Mouse (Mus musculus) lung, embryonic 15.5 days (tissue): ENCODE data around the gene Btc. TPM values are rescaled to one million over a fixed set of nuclear protein-coding genes. Genes with fewer than 3 reads are reported as not detected.

ENCODE experiments used
- ATAC-seq: fragments of 200-750 bp; cut with Nextera tagmentation; 2 replicates; pipeline ENCODE4 v1.8.0; 2017; ENCODE audit warnings: moderate number of reproducible peaks, borderline replicate concordance; ENCODE audit not compliant: low FRiP score, low TSS enrichment; ENCODE audit errors: extremely low read depth
- H3K27ac ChIP-seq: fragments of 300-500 bp; sonication (generic); 2 replicates; pipeline ENCODE4 v1.5.1; 2015; ENCODE audit warnings: moderate library complexity, mild to moderate bottlenecking, inconsistent platforms
- H3K27me3 ChIP-seq: fragments of 300-500 bp; sonication (generic); 2 replicates; pipeline ENCODE4 v1.6.1; 2015; ENCODE audit warnings: inconsistent platforms
- H3K36me3 ChIP-seq: fragments of 300-500 bp; sonication (generic); 2 replicates; pipeline ENCODE4 v1.6.1; 2015; ENCODE audit warnings: inconsistent platforms
- H3K4me1 ChIP-seq: fragments of 300-500 bp; sonication (generic); 2 replicates; pipeline ENCODE4 v1.6.1; 2015; ENCODE audit warnings: inconsistent platforms
- H3K4me2 ChIP-seq: fragments of 300-500 bp; sonication (generic); 2 replicates; pipeline ENCODE4 v1.6.1; 2015; ENCODE audit warnings: inconsistent platforms, mild to moderate bottlenecking, moderate library complexity
- H3K4me3 ChIP-seq: fragments of 300-500 bp; sonication (generic); 2 replicates; pipeline ENCODE4 v1.5.1; 2015; ENCODE audit warnings: mild to moderate bottlenecking, inconsistent platforms
- H3K9ac ChIP-seq: fragments of 300-500 bp; sonication (generic); 2 replicates; pipeline ENCODE4 v1.6.1; 2015; ENCODE audit warnings: inconsistent platforms
- H3K9me3 ChIP-seq: fragments of 300-500 bp; sonication (generic); 2 replicates; pipeline ENCODE4 v1.6.1; 2016; ENCODE audit warnings: inconsistent platforms
- WGBS: fragments of 180-500 bp; shearing (Covaris S2); methylation state at CpG from one replicate; pipeline ENCODE4 v1.1.7; 2015; 5-methylcytosine and 5-hydroxymethylcytosine counted together
- polyA plus RNA-seq: library from polyadenylated mRNA; unstranded; fragments of >200 nt; fragmentation: Nextera tagmentation; extraction: Ambion mirVana; gene quantifications from 2 replicates; pipeline ENCODE4 v1.2.1, GENCODE M21; 2015

Gene Btc
- polyA plus RNA-seq, 1 experiment from 2014 or later, result 2.8 TPM

DNA sequence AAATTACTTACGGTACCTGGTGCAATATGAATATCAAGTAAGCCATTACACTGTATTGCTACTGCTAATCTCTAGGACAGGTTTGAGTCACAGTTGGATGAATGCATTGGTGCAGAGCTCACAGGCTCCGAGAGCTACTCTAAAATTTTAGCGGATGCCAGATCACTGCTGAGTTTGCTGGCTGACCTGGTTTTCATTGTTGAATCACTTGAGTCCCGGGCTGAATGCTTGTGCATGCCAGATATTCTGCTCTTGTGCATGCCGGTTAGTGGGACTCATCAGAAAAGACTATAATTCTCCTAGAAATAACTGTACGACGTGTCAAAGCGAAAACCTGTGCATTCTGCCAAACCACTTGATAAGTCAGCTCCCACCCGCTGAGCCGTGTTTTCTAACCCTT, 35.9 kb downstream of the Btc start:
- H3K36me3 ChIP-seq, result no peaks in the 10 kb centered on the region
- no peak overlapping the region for H3K27ac ChIP-seq

DNA sequence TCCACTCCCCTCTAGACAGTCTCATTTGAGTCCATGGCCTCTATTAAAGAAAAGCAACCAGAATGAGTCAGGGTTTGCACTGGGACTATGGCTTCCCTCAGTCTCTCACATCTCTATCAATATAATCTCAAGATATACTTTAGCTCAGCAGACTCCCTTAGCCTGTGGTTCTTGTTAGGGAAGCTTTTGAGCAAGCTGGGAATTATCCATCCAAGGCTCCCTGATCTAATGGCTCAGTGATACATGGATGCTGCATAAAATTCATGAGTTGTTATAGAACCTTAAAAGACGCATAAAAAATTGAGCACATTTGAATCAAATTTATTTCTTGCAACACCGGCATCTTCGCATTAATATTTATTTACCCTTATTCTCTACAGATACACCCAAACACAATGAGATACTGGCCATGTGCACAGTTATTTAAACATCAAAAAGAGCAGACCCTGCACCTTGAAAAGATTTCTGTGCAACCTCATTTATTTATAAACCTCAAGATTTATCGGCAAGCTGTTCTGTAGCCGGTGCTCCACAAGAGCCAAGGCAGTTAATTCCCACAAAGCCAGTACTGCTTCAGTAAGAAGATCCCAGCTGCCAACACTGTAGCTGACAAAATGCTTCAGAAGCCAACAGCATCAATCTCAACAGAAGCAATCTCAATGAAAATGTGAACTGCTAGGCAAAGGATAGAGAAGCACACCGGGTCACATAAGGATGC, 39.4 kb downstream of the Btc start:
- no peak for ATAC-seq
- 83% methylated on average over 6 of the region's 6 CpGs for WGBS
- Histone ChIP-seq H3K9ac (no peak overlapping the region), H3K27ac (no peak overlapping the region), H3K4me1 (no peaks in the 10 kb centered on the region), H3K9me3 (no peaks in the 10 kb centered on the region), H3K27me3 (no peaks in the 10 kb centered on the region), H3K4me2 (no peak overlapping the region), H3K4me3 (no peak overlapping the region), H3K36me3 (no peaks in the 10 kb centered on the region)

More for the DNA sequence above, 35.9 kb downstream of the Btc start:
- Histone ChIP-seq H3K4me3 (no peak overlapping the region), H3K27me3 (no peaks in the 10 kb centered on the region), H3K9me3 (no peaks in the 10 kb centered on the region), H3K9ac (no peak overlapping the region), H3K4me2 (no peak overlapping the region), H3K4me1 (no peaks in the 10 kb centered on the region)
- 76% methylated on average over 10 of the region's 10 CpGs for WGBS
- no peak for ATAC-seq

DNA sequence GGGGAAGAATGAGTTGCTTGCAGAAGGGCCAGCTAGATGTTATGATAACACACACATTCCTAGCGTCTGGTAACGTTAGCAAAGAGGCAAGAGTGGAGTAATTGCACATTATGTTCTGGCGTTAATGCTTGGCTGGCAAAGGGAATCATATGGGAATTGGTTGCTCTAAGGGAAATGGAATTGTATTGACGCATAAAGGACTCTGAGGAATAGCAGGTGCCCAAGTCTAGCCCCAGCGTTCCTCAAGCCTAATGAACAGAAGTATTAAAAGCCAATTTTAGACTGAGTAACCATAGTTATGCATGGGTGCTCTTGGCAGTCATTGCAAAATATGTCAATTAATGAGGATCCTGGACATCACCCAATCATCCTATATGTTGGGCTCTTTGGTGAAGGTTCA, 50.1 kb downstream of the Btc start:
- H3K9me3 ChIP-seq, result no peaks in the 10 kb centered on the region
- H3K4me2 ChIP-seq, result no peak overlapping the region
- H3K27ac ChIP-seq, result no peak overlapping the region
- ATAC-seq, result no peak
- no peak overlapping the region for H3K9ac ChIP-seq
- H3K4me3 ChIP-seq, result no peak overlapping the region
- H3K36me3 ChIP-seq, result no peaks in the 10 kb centered on the region
- no peaks in the 10 kb centered on the region for H3K4me1 ChIP-seq
- H3K27me3 ChIP-seq, result no peaks in the 10 kb centered on the region
- WGBS, result 55% methylated on average over 5 of the region's 5 CpGs

DNA sequence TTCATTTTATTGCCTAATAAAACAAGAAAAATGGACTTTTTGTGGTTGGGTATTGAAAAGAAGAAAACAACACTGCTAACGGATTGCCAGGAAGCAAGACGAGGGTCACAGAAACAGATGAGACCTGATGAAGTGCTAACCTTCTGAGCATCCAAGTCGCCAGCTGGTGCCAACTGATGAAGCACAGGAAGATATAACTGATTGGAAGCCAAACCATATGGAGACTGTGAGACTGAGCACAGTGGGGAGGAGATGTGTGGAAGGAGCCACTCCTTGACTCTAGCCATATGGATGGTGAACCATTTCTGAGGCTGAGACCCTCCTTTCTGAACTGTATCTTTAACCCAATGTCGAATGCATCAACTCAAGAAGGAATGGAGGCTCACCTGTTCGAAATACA, 57.1 kb downstream of the Btc start:
- Histone ChIP-seq H3K4me2 (no peak overlapping the region), H3K27me3 (no peaks in the 10 kb centered on the region), H3K36me3 (no peaks in the 10 kb centered on the region), H3K4me1 (no peaks in the 10 kb centered on the region), H3K4me3 (no peak overlapping the region), H3K9ac (no peak overlapping the region), H3K9me3 (no peaks in the 10 kb centered on the region), H3K27ac (no peak overlapping the region)
- WGBS, result 55% methylated on average over 5 of the region's 5 CpGs
- ATAC-seq, result no peak

DNA sequence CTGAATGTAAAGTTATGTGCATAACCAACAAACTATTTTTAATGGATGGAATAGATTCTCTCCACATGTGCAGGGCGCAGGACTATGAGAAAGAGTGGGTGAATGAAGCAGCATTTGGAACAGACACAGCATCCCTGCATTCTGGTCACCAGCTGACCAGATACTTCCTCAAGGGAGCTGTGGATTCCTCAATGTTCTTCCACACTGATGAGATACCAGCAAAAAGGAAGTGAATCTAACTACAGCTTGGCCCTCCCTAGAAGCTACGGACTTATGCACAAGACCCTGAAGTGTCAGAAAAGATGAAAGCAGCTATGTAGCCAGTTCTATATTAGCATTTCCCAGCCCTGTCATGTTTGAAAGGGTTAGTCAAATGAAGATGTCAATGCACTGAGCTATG, 57.7 kb downstream of the Btc start:
- Histone ChIP-seq H3K4me1 (no peaks in the 10 kb centered on the region), H3K4me3 (no peak overlapping the region), H3K27me3 (no peaks in the 10 kb centered on the region), H3K27ac (no peak overlapping the region), H3K9me3 (no peaks in the 10 kb centered on the region), H3K9ac (no peak overlapping the region), H3K36me3 (no peaks in the 10 kb centered on the region), H3K4me2 (no peak overlapping the region)
- ATAC-seq, result no peak
- 74% methylated on average over 2 of the region's 2 CpGs for WGBS

DNA sequence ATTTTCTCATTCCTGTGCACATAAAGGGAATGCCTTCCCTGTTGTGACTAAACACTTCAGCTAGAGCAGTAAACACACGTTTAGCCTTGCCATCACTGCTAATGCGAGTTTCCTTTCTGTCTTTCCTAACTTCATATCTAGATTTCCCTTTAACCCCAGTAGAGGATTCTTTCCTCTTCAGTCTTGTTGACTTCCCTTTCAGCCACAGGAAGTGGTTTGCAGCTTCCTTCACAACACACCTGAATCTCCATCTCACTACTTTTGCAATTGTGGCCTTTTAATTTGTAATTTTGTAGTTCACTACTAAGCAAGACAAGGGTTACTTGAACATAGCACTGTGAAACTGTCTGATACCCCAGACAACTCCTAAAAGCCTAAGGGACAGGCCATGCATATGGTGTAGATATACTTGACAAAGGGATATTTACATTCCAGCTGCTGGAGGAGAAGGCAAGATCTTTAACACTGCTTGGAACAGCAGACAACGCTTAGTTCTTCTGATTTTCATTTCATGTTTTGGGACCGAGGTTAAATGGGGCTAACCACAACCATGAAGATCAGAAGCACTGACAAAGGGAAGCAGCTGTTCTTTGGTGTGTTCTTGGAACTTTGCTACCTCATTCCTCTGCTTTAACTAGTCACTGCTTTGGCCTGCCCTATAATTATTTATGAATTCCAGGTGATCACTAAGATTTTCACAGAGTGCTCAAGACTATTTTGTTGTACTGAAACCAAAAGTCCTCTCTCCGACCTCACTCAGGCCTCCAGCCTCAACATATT, 60.6 kb downstream of the Btc start:
- Histone ChIP-seq H3K4me2 (no peak overlapping the region), H3K4me1 (no peaks in the 10 kb centered on the region), H3K36me3 (no peaks in the 10 kb centered on the region), H3K27ac (no peak overlapping the region), H3K9me3 (no peaks in the 10 kb centered on the region), H3K9ac (no peak overlapping the region), H3K27me3 (no peaks in the 10 kb centered on the region), H3K4me3 (no peak overlapping the region)
- ATAC-seq, result no peak
- WGBS, result 67% methylated on average over 5 of the region's 5 CpGs

DNA sequence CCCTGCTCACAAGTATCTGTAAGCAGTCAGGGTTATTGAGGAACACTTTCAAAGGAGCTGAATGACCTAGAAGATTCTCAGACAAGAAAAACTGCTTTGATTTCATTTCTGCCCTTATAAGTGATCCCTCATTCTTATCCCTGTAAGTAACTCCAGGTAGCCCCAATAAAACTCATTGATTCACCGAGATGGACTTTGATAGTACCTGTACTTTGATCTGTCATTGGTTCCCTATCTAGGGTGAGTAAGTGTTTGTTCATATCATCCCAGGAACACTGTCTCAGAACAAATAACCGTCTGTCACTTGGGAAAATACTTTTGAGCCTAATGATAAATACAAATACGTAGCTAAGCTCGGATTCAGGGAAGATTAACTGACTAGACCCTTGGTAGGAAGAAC, 68.6 kb downstream of the Btc start:
- no peak for ATAC-seq
- H3K36me3 ChIP-seq, result no peaks in the 10 kb centered on the region
- H3K4me2 ChIP-seq, result no peak overlapping the region
- no peaks in the 10 kb centered on the region for H3K9me3 ChIP-seq
- peaks cover 4% of the 10 kb centered on the region; the same call in 1 of the 2 replicates for H3K4me1 ChIP-seq
- H3K4me3 ChIP-seq, result no peak overlapping the region
- no peaks in the 10 kb centered on the region for H3K27me3 ChIP-seq
- no peak overlapping the region for H3K9ac ChIP-seq
- H3K27ac ChIP-seq, result no peak overlapping the region
- 72% methylated on average over 4 of the region's 4 CpGs for WGBS

DNA sequence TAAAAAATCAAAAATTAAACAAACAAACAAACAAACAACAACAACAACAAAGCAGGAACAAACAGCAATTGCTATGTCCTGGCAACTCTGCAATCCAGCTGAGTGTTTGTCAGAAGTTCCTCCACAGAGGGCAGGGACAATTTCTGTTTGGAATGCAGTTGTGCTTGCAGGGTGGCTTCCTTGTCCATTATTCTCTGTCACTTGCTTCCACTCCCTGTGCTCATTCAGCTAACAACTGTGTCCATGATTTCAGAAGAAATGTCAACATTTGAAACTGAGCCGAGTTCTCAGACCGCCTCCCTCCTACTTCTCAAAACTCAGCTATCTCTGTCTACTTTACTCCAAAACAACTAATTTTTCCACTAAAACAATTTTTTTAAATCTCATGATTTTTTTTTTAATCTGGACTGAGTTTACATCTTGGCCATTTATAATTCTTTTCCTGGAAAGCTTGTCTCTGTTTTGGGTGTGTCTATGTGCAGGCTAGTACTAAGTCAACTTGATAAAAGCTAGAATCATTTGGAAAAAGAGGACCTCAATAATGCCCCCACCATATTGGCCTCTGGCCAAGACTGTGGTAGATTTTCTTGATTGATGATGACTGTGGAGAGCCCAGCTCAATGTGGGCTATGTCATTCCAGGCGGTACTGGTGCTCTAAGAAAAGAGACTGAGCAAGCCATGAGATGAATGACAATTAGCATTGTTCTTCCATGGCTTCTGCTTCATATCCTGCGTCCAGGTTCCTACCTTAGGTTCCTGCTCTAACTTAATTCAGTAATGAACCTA, 70.5 kb downstream of the Btc start:
- H3K4me3 ChIP-seq, result no peak overlapping the region
- H3K4me1 ChIP-seq, result peaks cover 4% of the 10 kb centered on the region; the same call in 1 of the 2 replicates
- H3K27me3 ChIP-seq, result no peaks in the 10 kb centered on the region
- no peak overlapping the region for H3K9ac ChIP-seq
- H3K36me3 ChIP-seq, result no peaks in the 10 kb centered on the region
- 26% methylated on average over 4 of the region's 4 CpGs for WGBS
- no peaks in the 10 kb centered on the region for H3K9me3 ChIP-seq
- no peak for ATAC-seq
- H3K27ac ChIP-seq, result no peak overlapping the region
- no peak overlapping the region for H3K4me2 ChIP-seq

DNA sequence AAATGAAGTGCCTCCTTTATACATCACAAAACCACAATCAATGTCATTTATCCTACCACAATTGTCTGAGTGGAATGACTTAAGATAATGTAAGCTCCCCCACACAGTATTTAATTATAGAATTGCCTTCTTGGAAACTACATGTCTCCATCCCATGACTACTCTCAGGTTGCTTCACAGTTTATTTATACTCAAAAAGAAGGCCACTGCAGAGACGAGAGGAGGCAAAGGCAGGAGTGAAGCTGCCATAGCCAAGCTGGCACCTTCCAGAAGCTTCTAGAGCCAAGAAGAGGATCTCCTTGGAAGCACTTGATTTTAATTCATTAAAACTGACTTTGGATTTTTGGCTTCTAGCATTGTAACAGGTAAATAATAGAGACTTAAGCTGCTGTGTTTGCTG, 81.0 kb downstream of the Btc start:
- 25% methylated on average over 1 of the region's 1 CpGs for WGBS
- H3K27ac ChIP-seq, result no peak overlapping the region
- H3K9ac ChIP-seq, result no peak overlapping the region
- no peaks in the 10 kb centered on the region for H3K27me3 ChIP-seq
- no peaks in the 10 kb centered on the region for H3K9me3 ChIP-seq
- H3K4me3 ChIP-seq, result no peak overlapping the region
- no peaks in the 10 kb centered on the region for H3K36me3 ChIP-seq
- ATAC-seq, result no peak
- H3K4me1 ChIP-seq, result no peaks in the 10 kb centered on the region
- H3K4me2 ChIP-seq, result no peak overlapping the region

DNA sequence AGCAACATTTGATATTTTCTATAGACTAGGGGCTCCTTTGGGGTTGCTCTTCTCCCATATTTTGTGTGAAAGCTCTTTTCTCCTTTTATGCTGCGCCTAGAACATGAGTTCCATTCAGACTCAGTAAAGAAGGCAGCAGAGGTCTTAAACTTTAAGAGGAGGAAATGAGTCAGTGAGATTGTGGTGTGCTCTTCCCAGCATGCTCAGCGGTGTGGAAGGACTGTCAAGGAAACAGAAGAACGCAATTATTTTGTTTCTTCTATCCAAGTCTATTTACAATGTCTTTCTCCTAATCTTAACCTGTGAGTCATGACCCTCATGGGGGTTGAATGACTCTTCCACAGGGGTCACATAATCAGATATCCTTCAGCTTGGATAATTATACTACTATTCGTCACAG, 82.4 kb downstream of the Btc start:
- no peaks in the 10 kb centered on the region for H3K27me3 ChIP-seq
- no peaks in the 10 kb centered on the region for H3K9me3 ChIP-seq
- no peak overlapping the region for H3K27ac ChIP-seq
- H3K4me1 ChIP-seq, result no peaks in the 10 kb centered on the region
- no peak overlapping the region for H3K9ac ChIP-seq
- no peak for ATAC-seq
- no peak overlapping the region for H3K4me3 ChIP-seq
- WGBS, result 82% methylated on average over 4 of the region's 4 CpGs
- H3K4me2 ChIP-seq, result no peak overlapping the region
- no peaks in the 10 kb centered on the region for H3K36me3 ChIP-seq

DNA sequence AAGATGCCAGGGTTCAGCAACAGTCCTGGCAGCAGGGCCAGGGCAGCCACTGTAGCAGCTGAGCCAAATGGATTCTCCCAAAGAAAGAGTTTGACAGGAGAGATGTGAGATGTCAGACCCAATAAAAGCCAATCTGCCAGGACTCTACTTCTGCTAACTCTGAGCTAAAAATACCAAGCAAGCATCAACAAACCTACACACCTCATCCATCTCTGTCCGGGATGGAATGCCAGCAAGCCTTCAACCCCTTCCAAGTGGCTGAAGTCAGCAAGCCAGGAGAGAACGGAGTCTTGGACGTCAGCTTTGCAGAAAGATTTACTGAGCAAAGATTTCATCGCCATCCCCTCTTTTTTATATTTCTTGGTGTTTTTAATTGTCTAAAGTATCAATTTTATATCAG, 88.8 kb downstream of the Btc start:
- Histone ChIP-seq H3K36me3 (no peaks in the 10 kb centered on the region), H3K27me3 (no peaks in the 10 kb centered on the region), H3K4me2 (no peak overlapping the region), H3K9ac (no peak overlapping the region), H3K9me3 (no peaks in the 10 kb centered on the region), H3K4me1 (no peaks in the 10 kb centered on the region), H3K4me3 (no peak overlapping the region), H3K27ac (no peak overlapping the region)
- 24% methylated on average over 4 of the region's 4 CpGs for WGBS
- ATAC-seq, result 0 out of 2 replicates have a peak, but pooled peaks have one; percentile 39

DNA sequence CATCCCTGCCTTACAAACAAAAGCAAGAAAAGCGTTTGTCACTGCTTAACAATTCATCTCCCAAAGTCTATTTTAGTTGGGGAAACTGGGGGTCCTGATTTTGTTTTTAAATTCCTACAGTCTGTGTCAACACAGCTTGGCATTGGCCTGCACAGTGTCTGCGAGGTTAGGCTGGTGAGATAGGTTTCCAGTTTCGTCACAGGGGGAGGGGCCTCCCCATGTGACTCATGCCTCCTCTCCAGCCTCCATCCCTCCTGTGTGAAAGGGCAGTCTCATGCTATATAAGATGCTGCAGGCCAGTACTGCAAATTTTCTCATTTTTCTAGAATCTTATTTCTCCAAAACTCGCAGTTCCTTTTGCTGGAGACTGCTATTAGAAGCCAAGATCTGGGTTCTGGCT, 91.0 kb downstream of the Btc start:
- no peak overlapping the region for H3K4me3 ChIP-seq
- ATAC-seq, result no peak

More for the DNA sequence above, 91.0 kb downstream of the Btc start:
- Histone ChIP-seq H3K36me3 (no peaks in the 10 kb centered on the region), H3K4me1 (no peaks in the 10 kb centered on the region), H3K4me2 (no peak overlapping the region), H3K27me3 (no peaks in the 10 kb centered on the region), H3K27ac (no peak overlapping the region), H3K9ac (no peak overlapping the region), H3K9me3 (no peaks in the 10 kb centered on the region)
- WGBS, result 31% methylated on average over 4 of the region's 4 CpGs
